Mouse (Mus musculus): ENCODE data around the gene Prkcb.

The Prkcb gene

DNA sequence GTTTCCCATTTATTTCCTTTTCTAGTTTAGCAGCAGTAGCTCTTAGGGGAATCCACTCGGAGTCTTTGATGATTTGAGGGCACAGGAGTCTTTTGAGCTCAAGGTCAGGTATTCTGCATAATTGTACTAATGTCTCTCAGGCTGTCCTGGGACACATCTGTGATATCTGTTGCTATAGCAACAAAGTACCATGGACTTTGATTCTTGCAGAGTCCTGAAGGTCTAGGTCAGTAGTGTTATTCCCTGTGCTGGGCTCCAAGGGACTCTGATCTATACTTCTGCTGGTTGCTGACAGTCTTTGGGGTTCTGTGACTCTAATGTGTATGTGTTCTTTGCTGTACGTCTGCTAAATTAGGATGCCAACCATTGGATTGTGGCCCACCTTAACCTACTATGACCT, 171.5 kb downstream of the Prkcb start:
- no peak for DNase-seq (ENCODE audit: low read depth, low spot score)

DNA sequence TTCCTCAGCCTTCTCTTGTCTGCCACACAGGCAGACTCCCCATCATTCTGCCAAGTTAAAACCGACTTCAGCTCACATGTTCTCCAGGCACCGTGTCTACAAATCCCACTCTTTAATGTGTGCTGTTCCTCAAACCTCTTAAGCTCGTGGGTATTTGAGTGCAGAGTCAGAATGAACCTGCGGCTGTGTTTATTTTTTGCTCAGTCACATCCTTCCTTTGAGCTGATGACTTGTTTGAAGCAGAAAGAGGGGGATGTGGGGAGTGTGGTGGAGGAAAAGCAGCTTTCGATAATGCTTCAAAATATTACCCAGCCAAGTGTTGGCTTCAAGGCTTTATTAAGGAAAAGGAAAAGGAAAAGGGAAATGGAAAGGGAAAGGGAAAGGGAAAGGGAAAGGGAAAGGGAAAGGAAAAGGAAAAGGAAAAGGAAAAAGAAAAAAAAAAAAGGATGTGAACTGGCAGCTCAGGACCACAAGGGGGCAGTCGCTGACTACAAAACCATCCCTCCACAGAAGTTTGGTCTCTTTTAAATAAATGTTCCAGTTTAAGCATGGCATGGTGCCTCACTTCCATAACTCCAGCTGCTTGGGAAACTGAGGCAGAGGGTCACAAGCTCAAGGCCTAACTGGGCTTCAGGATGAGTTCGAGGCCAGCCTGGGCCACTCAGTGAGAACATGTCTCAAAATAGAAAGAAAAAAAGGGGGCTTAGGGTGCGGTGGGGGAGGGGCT, 177.4 kb downstream of the Prkcb start:
- peak; percentile 21 for DNase-seq (ENCODE audit: low read depth, low spot score)

DNA sequence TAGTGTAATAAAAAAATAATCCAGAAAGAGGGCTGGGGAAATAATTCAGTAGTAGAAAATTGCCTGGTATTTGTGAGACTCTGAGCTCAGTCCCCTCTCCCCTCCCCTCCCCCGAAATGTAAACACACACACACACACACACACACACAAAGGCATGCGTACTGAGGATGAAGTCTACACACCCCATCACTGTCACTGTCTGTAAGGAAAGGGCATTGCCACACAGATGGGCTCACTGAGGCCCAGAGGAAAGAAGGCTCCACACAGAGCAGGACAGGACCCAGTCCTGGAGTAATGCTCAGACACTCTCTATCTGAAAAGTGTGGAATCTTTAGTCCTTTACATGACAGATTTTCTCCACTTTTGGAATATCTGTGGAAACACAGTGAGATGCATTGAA, 178.2 kb downstream of the Prkcb start:
- no peak for DNase-seq (ENCODE audit: low read depth, low spot score)

DNA sequence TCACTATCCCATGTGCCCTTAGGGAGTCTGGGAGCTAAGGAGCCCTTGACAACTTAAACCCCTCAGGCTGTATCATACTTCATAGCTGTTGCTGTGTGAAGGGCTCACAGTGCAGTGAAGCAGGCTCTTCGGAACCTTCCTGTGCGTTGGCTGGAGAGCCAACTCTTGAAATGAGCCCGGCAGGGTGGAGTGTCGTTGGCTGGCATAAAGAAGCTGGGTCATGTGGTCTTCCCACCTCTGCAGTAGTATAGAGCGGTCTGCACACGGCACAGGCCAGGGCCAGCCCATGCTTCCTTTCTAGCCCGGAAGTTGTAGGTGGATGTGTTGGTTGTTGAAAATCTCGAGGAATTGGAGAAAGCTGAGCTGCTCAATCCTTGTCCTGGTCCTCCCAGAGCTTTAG, 179.3 kb downstream of the Prkcb start:
- DNase-seq (ENCODE audit: low read depth, low spot score), result no peak

DNA sequence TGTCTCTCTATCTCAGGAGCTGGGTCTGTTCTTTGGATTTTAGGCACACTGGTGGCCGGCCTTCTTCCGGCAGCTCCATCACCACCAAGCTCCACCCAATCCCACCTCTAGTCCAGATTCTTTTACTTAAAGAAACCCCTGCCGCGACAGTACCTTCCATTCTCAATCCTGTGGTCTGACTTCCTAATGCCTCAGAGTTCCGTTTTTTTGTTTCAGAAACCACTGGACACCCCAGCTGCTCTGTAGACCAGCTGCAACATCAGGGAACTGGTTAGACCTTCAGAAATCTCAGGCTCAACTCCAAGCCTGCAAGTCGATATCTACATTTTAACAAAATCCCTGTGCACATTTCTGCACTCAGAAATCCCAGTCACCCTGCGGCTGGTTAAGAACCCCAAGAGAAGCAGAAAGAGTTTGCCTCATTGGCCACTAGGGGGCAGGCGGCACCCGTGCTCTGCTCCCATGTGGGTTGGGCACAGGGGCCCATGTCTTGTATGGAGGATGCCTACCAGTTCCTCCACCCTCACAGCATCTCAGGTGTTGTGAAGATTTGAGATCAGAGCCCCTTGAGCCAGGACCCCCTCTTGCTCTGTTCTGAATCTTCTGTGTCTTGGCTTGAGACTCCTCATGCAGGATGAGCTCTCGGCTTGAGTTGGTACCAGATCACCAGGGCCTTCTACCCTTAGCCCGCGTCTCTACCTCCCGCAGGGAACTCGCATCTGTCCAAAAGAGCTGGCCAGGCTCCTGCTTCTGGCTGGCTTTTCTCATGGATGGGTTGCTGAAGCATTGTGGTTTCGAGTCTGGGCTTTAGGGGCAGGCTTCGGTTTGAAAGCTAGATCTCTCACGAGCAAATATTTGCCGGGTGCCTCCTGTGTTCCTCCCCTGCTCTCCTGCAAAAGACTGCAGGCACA, 182.1 kb downstream of the Prkcb start:
- peak; percentile 71 for DNase-seq (ENCODE audit: low read depth, low spot score)

DNA sequence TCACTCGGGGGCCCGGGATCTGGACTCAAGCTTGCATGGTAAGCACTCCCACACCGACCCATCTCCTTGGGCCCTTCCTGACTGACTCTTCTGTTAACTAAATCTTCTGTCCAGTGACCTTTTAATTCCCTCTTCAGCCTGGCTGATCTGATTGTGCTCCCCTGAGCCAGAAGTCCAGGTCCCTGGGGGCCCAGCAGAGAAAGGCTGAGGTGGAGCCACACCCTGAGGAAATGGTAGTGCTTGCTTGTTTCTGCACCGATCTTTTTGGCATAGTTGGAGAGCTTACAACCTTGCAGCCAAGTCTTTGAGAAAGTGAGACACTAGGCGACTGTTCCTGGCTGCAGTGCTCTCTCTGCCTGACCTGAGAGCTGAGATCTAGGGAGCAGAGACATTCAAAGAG, 183.7 kb downstream of the Prkcb start:
- no peak for DNase-seq (ENCODE audit: low read depth, low spot score)

DNA sequence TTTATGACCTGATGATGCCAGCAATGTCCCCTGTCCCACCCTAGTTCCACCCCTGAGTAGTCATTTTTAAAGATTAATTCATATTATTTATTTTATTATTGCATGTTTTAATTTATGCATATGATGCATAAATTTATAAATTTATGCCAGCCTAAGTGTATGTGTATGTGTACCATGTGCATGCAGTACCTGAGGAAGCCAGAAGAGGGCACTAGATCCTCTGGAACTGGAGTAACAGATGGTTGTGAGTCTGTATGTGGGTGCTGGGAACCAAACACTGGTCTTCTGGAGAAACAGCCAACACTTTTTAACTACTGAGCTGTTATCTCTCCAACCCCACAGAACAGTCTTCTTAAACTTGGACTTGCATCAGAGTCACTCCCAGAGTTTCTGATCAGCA, 186.5 kb downstream of the Prkcb start:
- DNase-seq (ENCODE audit: low read depth, low spot score), result no peak

DNA sequence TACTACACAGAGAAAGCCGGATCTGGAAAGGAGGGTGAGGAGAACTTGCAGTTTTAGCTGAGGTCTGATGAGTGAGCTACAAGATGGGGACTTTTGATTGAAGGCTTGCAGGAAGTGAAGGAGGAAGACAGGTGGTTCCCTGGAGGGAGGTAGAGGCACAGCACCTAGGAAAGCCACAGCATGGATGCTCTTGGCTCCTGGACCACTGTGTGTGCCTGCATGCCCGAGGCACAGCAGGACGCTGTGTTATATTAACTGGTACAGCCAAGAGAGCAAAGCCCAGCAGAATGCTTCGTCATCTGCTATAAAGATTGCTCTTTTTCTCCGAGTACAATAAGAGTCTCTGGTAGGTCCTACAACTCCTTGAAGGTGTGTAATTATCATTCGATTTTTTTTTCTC, 188.1 kb downstream of the Prkcb start:
- DNase-seq (ENCODE audit: low read depth, low spot score), result no peak

DNA sequence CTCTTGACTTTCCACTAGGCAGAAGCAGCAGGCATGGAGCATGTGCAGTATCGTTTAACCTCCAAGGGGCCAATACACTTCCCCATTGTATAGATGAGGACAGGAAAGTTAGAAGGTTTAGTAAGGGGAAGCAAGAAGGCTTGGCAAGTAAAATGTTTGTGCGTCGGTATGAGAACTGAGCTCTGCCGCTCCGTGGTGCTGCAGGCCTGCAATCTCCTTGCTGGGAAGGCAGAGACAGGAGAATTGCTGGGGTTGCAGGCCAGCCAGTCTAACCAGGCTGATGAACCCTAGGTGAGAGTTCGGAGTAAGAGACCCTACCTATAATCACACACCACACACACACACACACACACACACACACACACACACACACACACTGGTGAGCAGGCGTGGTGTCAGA, 188.6 kb downstream of the Prkcb start:
- DNase-seq (ENCODE audit: low read depth, low spot score), result no peak

DNA sequence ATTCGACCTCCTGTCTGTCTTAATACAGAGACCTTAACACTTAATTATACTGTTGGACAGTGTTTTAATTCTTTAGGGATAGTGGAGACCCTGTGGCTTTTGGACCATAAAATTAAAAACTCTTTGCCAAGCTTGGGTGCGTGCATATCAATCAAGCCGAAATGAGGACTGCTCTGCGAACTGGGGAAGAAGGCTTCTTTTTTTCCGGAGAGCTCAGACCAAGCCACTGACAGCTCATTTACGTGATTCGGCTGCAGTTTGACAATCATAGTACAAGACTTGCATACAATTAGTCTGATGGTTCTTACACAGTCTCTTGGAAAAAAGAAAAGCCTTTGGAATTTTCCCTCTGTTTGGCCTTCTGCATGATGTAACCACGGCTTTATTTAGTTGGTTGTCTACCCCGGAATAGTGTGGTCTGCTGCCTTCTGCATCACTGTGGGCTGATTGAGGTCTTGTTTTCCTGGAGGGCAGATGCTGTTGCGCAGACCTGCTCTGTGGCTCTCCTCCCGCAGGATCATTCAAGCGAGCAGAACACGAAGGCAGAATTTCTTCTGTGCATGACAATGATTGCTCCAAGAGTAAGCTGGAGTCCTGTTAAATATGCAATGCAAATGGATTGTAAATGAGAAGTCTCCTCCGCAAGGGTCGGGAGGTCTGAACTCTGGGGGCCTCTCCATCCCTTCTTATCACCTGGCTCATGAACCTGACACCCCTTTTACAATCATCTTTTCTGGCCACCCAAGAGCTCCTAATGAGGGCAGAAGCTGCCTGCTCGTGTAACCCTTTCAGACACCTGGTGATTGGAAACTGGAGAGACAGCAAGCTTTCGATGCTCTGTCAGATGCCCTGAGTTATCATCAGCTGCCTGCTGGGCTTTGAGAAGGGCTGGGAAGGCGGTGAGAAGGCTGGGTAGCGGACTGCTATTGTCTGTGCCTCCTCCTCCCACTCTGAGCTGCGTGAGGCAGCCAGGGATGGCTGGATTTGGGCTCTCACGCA, 189.3 kb downstream of the Prkcb start:
- DNase-seq (ENCODE audit: low read depth, low spot score), result peak; percentile 68

DNA sequence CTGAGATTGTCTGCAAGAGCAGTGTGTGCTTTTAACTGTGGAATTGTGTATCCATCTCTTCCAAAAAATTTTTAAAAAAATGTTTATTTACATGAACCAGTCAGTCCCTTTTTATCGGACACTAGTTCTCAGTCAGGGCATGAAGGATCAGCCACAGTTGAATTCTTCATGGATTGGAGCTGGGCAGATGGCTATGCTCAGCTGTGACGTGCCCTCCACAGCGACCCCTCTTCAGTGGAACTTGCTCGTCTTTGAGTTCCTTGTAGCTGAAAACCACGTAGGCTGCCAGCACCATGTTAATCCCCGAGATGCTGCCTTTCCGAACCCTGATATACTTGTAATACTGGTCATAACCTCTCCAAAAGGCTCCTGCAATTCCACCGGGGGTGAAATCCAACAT, 195.4 kb downstream of the Prkcb start:
- DNase-seq (ENCODE audit: low read depth, low spot score), result no peak

DNA sequence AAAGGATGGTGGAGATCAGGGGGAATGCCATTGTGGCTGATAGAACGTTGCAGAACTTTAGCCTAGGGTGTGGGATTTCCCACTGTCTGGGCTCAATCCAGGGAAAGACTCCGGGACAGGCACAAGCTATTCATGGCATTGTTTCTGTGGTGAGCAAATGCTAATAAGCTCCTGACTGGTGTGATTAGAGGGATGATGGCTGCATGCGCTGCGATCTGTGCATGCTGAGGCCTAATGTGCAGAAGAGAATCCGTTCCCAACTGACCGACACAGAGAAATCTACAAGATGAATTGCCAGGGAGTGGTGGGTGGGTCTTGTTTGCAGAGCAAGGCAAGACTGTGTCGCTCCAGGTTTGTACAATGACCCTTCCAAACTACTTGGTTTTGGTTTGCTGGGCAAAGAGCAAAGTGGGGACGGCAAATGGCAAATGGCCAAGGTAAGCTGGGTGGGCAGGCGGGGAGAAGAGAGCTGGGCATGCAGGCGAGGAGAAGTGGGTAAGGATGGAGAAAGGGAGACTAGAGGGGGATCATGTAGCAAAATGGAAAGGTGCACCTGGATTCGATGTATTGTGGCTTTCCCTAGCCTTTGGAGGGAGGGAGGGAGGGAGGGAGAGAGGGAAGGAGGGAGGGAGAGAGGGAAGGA, 199.5 kb downstream of the Prkcb start:
- DNase-seq (ENCODE audit: low read depth, low spot score), result no peak

DNA sequence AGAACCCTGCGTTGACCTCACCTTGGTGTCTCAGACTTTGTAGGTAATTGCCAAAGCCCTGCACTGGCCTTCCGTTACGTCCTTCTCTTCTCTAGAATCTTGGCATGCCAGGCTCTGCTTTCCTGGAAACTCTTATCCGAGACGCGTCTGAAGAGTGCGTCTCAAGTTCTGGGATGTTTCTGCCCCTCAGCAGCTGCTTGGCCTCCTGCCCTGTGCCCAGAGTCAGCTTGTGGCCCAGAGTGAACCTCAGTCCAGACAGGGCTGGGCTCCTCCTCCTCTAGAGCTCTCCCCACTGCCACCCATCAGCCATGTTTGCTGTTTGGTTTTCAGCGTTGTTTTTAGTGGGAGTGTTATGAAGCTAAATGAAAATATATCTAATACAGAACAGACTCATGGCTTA, 203.5 kb downstream of the Prkcb start:
- DNase-seq (ENCODE audit: low read depth, low spot score), result no peak

DNA sequence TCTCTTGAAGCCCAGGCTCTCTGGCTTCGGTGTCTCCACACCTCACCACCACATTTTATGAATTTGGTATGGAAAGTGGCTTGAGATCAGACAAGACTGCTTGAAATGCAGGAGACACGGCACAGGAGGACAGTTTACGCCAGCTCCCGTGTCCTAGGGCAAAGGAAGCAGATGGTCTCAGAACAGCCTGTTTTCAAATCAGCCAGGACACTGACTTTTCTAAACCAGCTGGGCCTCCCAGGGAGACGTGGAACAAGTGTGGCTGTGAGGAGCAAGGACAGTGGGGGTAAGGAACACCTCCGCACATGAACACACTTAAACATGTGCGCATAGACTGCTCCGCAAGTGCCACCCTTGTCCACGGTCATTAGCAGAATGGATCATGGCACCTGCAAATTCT, 204.4 kb downstream of the Prkcb start:
- no peak for DNase-seq (ENCODE audit: low read depth, low spot score)

DNA sequence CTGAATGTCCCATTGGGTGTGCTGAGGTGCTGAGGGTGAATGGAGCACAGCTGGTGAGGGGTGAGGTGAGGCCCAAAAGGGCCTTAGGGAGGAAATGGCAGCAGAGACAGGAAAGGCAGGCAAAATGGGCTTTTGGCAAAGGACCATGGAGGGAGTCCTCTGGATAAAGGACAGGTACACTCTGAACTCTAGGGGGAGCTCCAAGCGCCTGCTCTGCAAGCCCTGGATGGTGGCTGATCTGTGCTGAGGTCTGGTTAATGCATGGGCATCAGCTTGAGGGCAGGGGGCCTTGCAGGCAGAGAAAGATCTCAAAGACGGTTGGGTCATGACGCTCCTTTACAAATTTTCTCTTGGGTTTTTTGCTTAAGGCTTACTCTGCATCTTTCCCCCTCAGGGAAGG, 205.5 kb downstream of the Prkcb start:
- peak; percentile 61 for DNase-seq (ENCODE audit: low read depth, low spot score)

DNA sequence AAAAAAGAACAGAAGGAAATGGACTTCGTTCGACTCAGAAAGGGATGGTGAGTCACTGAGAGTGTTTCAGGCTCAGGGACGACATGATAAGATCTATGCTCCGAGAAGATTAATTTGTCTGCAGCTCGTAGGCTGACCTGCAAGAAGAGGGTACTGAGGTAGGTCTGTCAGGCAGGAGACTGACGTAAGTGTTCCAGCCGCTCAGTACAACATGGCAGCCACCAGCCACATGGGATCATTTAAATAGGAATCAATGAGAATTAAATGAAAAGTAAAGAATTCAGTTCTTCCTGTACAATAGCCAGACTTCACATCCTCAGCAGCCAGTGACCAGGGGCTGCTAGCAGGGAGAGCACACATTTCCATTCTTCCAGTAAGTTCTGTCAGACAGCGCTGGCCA, 209.0 kb downstream of the Prkcb start:
- no peak for DNase-seq (ENCODE audit: low read depth, low spot score)

DNA sequence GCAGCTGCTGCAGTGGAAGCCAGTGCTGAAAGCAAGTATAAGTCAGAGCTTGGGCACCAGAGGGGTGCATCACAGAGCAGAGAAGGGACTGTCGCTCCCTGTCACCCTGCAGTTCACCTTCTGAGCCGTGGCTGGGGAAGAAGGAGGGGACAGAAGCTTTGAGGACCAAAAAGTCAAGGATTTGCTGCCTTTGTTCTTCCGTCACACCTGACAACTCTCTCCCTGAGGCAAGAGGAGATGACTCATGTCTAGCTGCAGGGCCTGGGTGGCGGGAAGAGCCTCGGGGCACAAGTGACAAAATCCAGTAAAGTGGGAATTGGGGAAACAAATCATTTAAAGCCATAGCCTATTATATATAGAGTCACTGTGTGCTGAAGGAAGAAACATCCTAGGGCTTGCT, 209.9 kb downstream of the Prkcb start:
- no peak for DNase-seq (ENCODE audit: low read depth, low spot score)

DNA sequence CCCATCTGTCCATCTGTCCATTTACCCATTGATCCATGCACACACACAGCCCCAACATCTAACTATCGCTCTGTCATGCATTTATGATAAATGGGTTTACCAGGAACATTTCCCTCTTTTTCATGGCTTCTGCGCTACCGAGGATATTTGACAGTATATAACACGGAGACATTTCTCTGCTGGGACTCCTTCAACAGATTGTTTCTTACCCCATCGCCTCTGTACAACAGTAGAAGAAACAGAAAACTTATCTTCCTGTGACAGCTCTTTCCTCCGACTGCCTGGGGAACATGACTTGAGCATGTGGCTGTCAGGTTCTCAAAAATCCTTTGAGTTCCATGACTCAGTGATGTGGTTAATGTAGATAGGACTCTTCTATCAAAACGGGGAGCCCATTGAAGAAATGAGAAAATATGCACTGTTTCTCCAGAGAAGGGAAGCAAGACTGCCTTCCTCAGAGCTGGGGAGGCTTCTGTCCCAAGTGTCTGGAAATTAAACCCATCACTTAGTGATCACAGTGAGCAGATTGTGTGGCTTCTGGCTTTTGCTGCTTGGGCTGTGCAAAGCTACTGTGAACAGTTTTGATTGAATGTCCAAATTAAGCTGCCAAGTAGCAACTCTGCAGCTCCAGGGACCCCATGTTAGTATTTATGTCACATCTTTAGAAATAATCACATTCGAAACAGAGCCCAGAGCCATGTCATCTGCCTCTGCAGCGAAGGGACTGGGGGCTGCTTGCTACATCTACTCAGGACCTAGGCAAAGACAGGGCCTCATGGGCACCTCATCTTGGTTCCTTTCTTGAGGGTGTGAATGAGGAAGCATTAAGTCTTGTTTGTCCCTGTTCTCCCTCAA, 211.4 kb downstream of the Prkcb start:
- DNase-seq (ENCODE audit: low read depth, low spot score), result no peak

DNA sequence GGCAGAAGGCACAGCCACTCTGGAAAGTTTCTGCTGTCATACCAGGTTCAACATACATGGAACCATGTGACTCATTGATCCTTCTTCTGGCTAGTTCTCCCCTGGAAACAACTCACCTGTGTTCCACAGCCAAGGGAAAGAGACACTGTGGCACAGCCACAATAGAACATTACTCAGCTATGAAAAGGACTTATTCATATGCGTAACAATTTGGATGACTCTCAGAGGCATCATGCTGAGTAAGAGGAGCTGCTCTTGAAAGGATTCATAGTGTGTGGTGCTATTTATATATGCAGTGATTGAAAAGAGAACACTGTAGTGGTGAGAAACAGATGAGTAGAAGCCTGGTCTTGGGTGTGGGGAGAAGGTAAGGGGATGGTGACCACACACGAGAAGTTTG, 217.9 kb downstream of the Prkcb start:
- DNase-seq (ENCODE audit: low read depth, low spot score), result peak; percentile 38

DNA sequence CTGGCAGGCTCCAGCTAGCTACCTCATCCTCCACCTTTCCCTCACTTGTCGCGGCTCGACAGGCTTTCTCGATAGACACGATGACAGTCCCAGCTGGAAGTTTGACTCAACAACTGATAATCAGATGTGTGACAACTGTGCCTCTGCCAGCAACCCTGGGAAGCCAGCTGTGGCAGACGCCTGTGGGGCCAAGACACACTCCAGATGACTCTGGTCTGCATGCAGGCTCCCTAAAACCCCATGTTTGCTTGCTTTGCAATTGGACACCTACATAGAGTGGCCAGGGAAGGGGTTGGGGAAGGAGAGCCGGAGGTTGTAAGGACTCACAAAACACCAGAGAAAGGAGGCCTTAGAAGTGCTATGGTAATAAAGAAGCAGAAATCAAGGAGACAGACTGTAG, 221.4 kb downstream of the Prkcb start:
- no peak for DNase-seq (ENCODE audit: low read depth, low spot score)

All from ES-CJ7 (cell line).